Mouse (Mus musculus): Measurements from ENCODE around the gene Ssc4d.

Gene Ssc4d

DNA sequence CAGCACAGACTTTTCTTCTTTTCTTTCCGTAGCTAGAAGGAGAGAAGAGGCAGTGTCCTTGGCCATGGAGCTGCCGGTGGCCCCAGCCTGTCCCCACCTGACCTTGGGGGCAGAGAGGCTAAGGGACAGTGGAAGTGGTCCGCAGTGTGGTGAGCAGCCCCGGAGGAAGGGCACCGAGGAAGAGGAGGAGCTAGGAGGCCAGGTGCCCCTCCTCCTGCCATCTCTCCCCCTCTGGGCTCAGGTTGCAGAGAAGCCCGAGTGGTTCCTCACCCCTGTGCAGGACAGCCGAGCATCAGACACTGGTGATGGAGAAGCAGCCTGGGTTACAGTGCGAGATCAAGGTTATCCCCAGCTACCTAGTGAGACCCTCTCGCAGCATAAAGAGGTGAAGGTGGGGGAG lies at the start of gene Ssc4d:
Ssc4d (minus strand) TSS at position 167 of the 400 bp plus-strand sequence.
- no peak for DNase-seq

DNA sequence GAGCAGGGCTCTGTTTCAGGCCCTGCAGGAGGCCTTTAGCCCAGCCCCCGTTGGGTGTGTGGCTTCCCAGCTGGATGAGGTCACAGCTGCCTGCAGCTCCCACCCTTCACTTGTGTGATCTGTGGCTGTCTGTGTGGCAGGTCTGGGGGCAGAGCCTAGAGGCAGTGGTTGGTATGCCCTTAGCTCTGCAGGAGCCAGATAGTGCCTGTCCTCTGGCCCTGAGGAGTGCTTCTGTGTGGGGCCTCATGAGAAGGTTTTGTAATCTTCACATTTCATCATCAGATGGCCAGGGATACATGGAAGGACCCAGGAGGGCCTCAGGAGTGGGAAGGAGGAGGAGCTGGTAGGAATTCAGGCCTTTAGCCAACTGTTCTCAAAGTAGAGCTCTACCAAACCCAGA lies 45.6 kb upstream of the Ssc4d start:
- no peak for DNase-seq

DNA sequence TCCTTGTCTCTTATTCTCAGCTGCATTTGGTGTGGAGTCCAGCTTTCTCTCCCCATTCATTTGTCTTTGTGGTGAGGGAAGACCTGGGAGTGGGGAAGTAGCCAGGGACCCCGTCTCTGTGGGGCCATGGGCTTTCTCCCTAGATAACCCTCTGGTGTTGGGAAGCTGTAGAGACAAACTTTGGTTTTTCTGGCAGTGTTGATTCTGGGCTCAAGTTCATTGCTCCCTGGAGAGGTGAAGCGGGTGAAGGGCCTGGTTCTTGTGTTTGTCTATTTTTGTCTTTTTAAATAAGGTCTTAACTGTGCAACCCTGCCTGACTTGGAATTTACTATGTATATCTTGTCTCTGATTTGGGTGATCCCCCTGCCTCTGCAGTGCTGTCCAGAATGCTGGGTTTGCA lies 44.4 kb upstream of the Ssc4d start:
- DNase-seq = no peak

DNA sequence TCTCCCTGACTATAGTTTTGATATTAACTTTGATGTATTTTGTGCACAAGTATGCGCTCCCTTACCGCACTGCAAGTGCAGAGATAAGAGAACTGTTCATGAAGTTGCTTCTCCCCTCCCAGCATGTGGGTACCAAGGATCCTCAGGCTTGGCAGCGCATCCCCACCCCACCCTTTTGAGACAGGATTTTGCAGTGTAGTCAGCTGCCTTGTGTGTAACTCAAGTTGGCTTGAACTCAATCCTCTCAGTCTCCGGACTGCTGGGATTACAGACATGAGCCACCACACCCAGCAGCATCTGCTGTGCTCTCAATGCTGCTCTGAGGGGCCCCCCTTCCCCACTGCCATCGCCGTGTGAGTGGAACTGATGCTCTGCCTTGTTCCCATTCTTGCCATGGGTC lies 42.9 kb upstream of the Ssc4d start:
- no peak for DNase-seq

DNA sequence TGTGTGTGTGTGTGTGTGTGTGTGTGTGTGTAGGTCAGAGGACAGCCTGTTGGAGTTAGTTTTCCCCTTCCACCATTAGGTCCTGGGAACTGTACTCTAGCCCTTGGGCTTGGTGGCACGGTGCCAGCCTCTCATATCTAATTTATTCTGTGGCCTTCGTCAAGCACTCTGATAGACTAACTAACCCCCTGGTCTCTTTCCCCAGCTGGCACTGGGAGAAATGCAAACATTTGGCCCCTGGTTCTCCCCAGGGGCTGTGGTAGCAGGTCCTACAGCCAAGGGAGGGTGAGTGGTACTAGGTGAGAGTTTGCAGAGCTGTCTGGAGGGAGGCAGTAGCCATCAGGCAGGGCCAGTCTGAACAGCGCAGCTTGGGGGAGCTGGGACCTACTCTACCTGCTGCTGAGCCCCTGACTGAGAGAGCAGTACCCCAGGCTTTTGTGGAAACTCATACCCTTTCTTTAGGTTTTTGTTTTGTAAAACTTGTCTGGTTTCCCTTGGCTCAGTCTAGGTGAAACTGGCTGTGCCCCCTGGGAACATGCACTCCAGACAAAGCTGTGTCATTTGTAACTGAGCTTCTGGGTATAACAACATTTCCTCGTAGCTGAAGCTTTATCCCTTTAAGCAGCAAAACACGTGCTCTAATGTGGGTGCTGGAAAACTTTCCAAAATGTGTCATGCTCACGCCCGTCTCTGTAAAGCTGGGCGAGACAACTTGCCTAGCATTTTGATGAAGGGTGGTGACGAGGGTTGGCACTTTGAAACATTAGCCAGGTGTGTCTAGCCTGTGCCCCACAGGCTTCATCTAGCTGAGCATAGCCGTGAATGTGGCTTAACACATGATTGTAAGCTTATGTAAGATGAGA lies 41.9 kb upstream of the Ssc4d start:
- DNase-seq = peak; percentile 64

DNA sequence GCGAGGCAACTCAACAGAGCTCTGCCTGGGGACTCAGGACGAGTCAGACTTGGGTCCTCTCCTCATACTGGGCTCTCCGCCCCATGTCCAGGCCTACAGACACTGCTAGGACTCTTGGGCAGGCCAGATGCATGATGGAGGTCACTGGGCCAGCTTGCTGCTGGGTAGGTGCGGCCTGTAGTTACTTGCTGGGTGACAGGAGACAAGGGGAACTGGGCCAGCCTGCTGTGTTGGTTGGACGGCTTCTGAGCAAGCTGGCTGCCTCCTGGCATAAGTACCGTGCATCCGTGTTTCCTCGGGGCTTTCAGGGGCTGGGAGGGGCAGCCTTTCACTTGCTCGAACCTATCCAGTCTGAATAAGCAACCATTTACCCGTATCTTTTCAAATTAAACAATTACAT lies 41.3 kb upstream of the Ssc4d start:
- peak; percentile 28 for DNase-seq

DNA sequence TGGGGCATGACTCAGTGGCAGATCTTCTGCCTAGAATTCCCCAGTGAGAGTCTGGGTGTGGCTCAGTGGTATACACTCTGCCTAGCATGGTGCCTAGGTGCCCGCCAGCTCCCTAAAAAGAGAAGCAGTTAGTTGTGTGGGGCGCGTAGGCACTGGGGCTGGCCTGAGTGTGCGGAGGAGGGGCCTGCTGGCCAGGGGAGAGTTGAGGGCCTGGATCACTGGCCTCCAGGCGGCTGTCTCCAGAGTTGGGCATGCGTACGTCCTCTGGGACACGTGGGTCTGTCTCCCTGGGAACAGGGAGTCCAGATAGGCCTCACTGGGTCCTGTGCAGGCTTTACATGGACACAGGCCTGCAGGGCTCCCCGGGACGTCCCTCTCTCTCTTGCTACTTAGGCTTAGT lies 40.5 kb upstream of the Ssc4d start:
- DNase-seq = peak; percentile 36

DNA sequence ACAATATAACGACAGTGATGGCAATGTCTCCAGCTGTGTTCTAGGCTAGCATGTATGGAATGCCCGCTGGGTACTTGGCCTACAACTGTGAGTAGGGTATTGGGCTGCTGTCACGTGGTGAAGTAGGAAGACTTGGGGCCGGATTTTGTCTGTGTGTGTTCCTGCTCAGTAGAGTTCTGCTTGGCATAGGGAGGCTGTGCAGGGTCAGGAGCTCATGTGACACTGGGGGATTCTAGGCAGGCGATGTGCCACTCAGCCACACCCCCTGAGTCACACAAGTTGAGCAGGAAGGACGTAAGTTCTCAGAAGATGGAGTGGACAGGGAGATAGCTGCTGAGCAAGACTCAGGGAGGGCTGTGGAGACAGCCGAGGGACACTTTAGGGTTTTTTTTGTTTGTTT lies 33.4 kb upstream of the Ssc4d start:
- DNase-seq = no peak

DNA sequence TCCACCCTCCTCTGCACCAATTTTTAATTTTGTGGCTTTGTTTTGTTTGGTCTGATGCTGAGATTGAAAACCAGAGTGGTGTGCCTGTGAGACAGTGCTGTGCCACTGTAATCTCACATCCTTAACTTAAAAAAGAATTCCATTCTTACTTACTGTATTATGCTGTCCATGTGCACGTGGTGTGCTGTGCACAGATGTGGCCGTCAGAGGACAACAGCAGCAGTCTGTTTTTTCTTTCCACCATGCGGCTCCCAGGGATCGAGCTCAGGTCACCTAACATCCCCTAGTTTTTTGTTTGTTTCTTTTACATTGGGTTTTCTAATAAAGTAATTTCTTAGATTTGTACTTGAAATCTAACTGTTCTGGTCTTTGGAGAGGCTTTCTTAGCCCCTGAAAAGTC lies 30.2 kb upstream of the Ssc4d start:
- no peak for DNase-seq

DNA sequence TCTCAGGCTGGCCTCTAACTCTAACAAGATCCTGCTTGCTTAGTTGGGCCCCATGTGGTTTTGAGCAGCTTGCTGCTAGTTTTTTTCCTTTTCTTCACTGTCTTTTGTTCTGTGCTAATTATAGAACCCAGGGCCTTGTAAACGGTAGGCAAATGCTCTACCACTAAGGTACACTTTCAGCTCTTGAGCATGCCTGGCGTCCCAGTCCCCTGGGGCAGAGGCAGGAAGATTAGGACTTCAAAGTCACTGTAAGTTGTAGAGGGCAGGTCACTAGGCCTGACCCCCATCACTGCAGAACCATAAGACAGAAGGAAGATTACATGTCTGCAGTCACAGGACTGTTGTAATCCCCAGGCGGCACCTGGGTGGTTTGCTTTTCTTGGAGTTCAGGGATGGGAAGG lies 28.4 kb upstream of the Ssc4d start:
- DNase-seq = no peak

DNA sequence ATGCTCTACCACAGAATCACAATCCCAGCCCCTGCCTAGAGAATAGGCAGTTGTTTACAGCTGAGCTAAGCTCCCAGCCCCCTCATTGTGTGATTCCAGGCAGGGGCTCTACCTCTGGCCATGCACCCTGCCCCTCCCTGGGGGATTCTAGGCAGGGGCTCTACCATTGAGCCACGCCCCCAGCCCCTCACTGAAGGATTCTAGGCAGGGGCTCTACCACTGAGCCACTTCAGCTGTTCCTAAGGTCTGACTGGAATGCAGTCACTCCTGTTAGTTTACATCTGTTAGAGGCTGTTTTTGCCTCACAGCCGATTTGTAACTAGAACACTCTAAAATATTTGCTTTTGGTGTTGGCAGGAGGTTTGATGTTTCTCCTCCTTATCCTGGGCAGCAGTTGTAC lies 28.0 kb upstream of the Ssc4d start:
- DNase-seq = no peak

DNA sequence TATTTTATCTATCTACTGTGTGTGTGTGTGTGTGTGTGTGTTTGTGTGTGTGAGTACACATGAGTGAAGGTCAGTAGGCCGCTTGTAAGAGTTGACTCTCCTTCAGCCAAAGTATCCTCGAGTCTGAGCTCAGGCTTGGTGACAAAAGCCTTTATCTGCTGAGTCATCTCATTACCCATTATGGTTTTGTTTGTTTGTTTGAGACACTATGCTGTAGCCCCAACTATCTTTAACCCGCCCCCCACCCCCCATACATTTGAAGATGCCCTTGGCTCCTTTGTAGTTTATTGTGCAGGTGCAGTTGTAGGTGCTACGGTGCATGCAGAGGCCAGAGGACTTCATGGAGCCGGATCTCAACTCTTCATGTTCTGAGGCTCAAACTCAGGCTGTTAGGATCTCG lies 26.9 kb upstream of the Ssc4d start:
- DNase-seq = no peak

DNA sequence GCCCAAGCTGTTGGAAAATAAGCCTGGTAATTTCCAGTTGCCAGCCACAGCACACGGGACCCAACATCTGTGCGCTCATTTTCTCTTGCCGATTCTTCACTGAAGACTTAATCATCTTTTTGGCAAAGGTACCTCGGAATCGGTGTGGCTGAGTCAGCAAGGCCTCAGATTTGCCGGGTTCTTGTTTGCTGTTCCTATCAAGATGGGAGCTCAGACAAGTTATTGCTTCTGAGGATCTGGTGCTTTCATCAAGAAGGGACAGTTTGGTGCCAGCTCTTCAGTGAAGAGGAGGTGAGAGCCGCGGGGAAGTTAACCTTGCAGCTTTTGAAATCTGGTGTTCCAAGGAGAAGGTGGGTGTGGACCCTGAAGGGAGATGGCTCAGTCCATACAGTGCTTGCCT lies 21.8 kb upstream of the Ssc4d start:
- DNase-seq = no peak

DNA sequence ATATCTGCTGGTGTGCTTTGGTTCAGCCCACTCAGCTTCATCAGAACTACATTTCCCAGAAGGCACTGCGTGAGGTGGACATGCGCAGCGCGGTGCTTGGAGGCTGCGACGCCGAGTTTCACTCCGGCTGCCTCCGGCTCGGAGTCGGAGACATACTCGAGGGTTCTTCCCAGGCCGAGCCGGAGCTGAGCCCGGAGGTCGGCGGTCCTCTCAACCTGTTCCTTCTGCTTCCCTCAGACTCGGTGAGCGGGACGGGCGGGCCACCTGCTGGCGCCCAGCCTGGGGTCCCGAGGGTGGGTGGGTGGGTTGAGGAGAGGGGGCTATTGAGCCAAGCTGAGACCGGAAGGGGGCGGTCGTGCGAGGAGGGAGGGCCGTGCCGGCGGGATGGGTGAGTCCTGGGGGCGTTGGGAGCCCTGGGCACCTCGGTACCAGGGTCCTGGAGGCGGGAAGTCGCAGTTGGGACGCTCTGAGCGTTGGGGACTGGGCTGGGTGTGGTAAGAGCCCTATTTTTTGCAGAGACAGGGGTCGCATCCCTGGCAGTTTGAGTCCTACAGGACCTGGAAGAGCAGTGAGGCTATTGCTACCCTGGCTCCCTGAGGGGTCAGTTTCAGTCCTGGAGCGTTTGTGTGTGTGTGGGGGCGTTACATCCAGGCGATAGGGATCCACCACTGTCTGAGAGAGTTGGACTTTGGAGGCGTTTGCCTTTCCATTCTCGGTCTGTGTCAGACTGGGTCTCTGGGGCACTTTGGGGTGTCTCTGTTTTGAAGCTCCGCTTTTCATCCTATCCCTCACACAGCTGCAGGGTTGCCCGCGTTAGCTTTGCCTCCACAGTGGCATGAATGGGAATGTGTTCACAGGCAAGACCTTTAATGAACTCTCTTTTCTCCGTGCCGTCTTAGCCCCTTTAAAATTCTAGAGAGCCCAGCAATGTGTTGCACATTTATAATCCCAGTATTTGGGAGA lies 20.7 kb upstream of the Ssc4d start, which contains the start of gene Dtx2:
Dtx2 (plus strand) TSS at position 76 of the 963 bp plus-strand sequence.
- DNase-seq = peak; percentile 91

DNA sequence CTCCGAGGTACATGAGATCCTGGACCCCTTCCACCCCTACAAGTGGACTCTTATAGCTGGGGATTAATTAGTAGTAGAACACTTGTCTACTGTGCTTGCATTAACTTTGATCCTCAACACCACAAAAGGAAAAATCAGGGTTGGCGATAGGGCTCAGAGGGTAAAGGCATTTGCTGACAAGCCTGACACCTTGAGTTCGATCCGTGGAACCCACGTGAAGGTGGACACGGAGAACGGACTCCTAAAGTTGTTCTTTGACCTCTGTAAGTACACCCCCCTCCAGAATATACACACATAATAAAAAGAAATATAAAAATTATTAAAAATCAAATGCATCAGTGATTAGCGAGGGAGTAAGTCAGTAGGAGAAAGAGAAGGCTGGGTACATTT lies 20.0 kb upstream of the Ssc4d start:
- DNase-seq = no peak

DNA sequence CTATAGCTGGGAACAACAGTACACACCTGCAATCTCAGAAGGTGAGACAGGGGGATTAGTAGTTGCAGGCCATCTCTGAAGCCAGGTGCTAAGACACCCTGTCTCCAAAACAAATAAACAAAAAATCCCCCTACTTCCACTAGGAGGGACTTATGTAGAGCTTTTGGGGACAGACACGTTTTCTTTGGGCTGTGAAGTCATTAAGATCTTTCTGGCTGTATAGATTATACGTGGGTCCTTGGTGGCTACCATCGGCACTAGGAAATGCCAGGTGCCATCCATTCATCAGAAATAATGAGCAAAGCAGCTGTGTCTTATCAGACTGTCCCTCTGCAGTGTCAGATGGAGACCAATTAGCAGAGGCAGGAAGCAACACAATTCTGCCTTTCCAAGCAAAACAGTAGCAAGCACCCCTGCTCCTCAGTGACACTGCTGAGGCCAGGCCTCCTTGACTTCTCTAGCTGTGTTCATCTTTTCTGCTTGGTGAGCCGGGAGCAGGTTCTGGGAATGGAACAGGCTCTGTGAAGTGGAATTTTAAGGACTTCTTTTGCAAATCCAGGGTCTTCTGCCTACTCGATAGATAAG lies 19.1 kb upstream of the Ssc4d start:
- DNase-seq = peak; percentile 26

DNA sequence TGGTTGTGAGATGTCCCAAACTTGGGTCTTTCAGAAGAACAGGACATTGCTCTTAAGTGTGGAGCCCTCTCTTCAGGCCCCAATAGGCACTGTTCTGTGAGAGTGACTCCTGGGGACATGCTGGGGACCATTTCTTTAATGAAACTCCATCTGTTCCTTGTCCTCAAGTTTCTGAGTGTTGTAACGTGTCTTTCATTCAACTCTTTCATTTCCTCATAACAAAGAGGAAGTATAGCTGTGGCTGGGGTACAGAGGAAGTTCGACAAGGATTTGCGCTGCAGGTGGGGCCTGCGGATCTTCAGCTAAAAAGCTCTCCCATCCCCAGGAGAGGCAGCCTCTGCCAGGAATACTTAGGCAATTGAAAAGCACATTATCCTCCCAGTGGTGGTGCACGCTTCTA lies 16.3 kb upstream of the Ssc4d start:
- DNase-seq = no peak

DNA sequence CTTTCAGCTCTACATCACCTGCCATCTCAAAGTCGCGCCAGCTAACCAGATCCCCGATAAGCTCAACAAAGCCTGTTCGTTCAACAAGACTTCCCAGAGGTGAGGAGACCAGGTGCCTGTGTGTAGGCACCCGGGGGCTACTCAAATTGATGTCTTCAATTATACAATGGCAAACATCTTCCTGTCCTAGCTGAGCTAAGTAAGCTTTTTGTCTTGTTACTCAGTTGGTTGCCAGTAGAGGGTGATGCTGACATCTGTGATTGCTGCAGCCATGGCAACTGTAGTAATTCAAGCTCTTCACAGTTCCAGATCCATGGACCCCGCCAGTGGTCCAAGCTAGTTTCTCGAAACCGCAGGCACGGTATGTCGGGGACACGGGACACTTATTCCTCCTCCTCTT lies 12.9 kb upstream of the Ssc4d start:
- DNase-seq = no peak

DNA sequence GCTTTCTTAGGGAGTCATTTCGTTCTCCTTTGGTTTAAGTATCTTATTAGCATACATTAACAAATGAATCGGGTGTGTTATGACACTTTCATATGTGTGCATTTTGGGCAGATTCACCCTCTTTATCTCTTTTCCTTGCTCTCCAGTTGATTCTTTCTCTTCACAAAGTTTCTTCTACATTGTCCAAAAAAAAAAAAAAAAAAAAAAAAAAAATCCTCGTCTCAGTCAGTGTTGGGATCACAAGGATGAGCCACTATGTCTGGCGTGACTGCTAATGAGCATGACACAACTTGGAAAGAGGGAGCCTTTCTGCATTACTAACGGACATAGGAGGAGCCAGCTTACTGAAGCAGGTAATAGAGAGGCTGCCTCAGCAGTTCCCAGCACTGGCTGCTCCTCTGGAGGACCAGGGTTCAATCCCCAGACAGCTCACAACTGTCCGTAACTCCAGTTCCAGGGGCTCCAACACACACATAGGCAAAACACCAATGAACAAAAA lies 10.3 kb upstream of the Ssc4d start:
- no peak for DNase-seq

DNA sequence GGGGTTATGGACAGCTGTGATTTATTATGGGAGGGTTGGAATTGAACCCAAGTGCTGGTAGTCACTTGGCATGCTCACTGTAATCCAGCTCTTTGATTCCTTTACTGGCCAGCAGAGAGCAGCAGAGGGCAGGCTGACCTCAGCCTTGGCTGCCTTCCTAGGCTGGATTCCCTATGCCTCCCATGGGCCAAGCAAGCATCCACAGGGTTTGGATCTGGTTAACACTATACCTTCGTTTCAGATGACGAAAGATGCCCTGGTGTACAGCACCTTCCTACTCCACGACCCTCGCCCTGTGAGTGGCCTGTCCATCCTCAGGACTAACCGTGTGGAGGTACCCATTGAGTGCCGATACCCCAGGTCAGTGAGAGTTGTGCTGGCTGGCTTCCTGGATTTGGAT lies 8.1 kb upstream of the Ssc4d start:
- peak; percentile 66 for DNase-seq

DNA sequence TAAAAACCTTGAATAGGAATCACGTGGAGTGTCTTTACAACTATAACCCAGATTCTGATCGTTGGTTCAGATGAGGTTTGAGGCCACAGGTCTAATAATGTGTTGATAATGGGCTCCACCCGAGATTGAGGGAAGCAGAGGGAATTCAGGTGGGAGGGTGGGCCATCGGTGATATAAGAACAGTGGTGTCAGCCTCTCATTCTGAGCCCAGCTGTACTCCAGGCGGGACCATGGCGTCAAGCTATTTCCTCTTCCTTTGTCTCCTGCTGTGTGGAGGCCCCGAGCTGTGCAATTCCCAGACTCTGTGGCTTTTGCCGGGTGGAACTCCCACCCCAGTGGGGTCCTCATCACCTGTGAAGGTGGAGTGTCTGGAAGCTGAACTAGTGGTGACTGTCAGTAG lies 5.6 kb upstream of the Ssc4d start, which contains the start of gene Zp3:
Zp3 (plus strand) TSS at position 196 of the 400 bp plus-strand sequence.
- no peak for DNase-seq

DNA sequence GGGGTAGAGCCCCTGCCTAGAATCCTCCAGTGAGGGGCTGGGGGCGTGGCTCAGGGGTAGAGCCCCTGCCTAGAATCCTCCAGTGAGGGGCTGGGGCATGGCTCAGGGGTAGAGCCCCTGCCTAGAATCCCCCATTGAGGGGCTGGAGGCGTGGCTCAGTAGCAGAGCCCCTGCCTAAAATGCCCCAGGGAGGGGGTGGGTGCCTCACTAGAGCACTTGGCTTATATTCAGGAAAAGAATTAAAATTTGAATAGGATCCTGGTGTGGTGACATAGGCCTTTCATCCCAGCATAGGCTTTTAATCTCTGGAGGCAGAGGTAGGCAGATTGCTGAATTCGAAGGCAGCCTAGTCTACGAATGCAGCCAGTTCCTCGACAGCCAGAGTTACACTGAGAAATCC lies 5.0 kb upstream of the Ssc4d start:
- no peak for DNase-seq

Measured in kidney, adult 9 months (tissue).